Mouse (Mus musculus) bone marrow, adult 2 months (tissue): Measurements from ENCODE around the gene Myo15.

ENCODE experiments used
- CTCF ChIP-seq: fragments of 200-500 bp; IDR thresholded peaks from 2 replicates; pipeline ENCODE4 v1.5.1; 2011; ENCODE audit warnings: low read length, control low read depth; ENCODE audit not compliant: control insufficient read depth, insufficient read depth
- POLR2A ChIP-seq: fragments of 200-500 bp; IDR thresholded peaks from 2 replicates; pipeline ENCODE4 v1.6.1; 2011; ENCODE audit warnings: low read depth, mild to moderate bottlenecking, control low read depth, low read length, borderline replicate concordance; ENCODE audit not compliant: control insufficient read depth

DNA sequence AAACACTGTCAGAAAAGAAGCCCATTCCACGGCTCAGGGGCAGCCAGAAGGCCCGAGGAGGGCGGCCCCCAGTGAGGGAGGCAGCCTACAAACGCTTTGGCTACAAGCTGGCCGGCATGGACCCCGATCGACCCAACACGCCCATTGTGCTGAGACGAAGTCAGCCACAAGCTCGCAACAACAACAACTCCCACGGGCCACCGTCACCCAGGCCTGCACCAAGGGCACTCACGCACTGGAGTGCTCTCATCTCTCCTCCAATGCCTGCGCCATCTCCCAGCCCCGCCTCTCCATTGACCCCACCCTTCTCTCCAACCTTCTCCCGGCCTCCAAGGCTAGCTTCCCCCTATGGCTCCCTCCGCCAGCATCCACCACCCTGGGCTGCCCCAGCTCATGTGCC, 9.0 kb downstream of the Myo15 start:
- no peak for TF ChIP-seq CTCF
- TF ChIP-seq POLR2A, result no peak
